Mouse (Mus musculus): Measurements from ENCODE around the gene Prr5.

Prr5 gene

DNA sequence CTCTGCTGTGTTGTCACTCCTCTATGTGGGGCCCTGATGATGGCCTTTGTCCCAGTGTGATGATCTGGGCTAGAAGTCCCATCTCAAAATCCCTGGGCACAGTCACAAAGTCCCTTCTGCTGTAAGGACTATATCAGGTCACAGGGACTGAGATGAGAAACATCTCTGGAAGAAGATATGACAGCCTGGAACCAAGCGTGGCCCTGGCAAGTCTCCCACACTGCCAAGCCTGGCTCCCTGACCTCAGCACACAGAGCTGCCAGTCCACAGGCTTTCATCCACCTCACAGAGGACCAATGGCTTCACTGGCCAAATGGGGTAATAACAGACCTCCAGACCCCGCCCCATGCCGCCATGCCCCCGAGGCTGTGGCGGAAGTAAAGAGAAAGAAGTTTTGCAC, 10.8 kb upstream of the Prr5 start:
- DNase-seq, result peak in 1 of 2 experiments; percentile 28

DNA sequence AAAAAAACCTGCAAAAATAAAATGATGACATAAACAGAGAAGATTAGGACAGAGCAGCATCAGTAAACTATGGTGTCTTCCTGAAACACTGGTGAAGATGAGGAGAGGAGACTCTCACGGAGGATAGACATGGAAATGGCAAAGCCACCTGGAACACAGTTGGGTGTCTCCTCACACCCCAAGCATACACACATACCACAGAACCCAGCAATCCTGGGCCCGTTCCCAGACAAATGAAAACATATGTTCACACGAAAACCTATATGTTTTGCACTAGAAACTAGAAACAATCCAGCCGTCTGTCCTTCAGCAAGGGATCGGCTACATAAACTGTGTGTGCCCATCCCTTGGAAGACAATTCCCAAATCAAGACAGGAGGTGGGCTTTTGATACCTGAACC, 9.6 kb upstream of the Prr5 start:
- no peak for DNase-seq

DNA sequence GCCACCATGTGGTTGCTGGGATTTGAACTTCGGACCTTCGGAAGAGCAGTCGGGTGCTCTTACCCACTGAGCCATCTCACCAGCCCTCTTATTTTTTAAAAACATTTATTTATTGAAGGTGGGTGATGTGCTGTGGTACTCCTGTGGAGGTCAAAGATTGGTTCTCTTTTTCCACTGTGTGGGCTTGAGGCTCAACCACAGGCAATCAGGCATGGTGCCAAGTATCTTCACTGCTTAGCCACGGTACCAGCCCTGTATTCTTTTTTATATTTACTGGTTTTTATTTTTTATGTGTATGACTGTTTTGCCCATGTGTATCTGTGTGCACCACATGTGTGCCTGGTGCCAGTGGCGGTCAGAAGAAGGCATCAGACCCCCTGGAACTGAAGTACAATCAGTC, 8.1 kb upstream of the Prr5 start:
- DNase-seq, result no peak

DNA sequence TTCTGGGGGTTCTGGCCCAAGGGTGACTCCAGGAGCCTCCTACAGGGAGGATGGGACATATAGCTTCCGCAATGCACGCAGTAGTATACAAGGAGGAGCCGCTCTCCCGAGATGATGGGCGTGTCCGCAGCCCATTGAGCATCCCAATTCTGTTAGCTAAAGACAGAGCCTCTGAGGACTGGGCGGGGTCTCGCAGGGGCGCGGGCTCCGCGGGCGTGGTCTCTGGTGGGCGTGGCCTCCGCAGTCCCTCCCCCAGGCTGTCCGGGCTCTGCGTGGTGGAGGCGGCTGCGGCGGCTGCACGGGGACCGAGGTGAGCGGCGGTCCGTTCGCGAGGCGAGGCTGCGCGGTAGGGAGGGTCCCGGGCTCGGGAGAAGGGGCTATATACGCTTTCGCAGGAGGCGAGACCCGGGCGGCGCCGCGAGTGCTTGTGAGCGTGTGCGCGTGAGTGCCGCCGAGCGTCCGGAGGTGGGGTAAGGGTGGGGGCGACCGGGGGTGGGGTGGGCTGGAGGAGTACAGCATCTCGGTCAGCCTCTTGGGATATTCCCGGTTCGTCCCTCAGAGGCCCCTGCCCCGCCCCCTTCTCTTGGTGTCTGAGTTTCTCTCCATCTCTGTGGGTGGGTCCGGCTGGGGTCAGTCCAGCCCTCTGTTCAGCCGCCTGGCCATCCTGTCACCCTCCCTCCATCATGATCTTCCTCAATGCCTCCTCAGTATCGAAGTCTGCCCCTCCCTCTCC, 6.3 kb upstream of the Prr5 start:
- peak in 1 of 2 experiments; percentile 44 for DNase-seq

DNA sequence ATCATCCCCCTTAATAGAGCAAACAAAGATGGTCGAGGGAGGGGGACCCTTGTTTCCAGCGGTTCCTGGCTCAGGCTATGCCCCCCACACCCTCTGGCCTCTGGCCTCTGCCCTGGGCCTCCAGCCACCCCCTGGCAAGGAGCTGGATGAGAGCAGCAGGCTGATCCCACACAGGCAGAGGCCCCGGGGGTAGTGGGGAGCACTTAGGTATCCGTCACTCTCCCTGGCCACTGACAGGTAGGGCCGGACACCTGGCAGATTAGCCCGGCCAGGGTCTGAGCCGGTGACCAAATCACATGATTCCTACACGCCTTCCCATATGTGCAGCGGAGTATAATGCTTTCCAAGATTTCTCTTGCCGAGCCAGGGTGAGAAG, 5.7 kb upstream of the Prr5 start:
- DNase-seq, result no peak

DNA sequence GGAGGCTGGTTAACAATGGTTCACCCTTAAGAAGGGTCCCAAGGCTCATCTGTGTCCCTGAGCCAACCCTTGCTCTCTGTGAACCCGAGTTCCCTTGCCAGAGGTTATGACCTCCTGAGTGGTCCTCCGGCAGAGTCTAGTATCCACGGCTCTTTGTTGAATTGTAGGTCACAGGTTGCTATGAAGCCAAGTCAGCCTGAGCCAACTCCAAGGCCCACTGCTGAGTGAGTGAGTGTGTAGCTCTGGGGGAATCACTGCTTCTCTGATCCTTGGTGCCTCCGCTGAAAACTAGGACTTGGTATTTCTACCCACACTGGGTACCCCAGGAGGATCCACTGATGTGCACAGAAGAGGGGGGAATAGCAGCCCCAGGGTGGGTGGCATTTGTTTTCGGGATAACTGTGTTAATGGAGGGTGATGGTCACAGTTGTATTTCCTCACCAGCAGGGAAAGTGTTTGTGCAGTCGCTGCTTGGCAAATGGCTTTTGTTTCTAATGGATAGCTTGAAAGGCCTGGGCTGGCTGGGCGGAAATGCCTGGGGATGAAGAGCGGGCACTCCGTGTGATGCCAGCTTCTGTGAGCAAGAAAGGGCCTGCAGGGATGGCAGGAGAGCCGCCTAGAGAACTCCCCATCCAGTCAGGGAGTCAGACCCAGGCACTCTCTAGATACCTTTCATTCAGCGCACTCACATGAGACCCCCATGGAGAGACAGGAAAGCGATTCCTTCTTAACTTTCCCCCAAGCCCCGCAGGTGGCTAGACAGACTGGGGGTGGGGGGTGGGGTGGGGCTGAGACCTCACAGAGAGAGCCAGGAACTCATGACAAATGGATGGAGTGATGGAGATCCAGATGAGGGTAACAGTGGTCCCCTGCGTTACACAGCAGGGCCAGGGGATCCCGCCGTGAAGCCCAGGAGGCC, 4.6 kb upstream of the Prr5 start:
- no peak for DNase-seq

DNA sequence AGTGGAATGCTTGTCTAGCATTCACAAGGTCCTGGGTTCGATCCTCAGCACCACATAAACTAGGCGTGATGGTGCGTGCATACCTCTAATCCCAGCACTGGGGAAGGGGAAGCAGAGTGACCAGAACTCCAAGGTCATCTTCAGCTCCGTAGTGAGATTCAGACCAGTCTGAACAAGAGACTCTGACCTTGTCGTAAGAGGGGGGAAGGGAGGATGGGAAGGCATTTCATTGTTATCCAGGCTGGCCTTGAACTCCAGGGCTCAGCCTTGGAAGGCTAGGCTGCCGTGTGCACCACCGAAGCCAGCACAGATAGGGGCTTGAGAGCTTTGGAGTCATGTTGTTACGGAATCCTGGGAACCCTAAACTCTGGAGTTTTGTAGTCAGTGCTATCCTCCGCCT, 3.8 kb upstream of the Prr5 start:
- no peak for DNase-seq

DNA sequence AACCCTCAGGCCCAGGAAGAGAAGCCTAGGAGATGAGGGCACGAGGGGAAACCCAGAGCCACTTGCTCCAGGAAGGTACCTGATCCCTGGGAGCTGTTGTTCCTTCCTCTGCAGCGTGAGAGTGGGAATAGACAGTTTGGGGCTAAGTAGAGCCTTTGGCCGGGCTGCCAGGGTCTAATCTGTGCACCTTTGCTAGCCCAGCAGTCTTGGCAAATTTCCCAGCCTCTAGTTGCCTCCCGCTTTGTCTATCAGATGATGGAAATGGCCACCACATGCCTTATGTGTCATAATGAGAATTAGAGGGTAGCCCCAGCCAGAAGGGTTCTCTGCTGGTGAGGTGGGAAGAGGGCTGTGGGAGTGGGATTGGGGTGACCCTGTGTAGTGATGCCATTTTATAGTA, 3.4 kb upstream of the Prr5 start:
- no peak for DNase-seq

DNA sequence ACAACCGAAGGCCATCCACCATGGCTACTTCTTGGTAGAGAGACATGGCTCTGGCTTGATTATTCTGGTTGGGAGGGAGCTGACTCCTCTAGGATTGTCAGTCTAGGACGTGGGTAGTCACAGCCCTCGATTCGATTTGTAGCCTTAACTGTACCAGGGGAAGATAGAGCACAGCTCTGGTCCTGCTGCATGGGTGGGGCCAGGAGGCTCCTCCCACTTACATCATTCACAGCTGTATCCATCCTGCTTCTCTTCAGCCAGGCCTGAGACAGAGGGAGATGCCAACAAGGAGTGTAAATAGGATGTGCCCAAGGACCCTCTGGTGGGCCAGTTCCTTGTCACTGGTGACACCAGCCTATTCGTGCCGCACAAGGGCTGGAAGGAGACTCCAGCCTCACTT, 1.8 kb upstream of the Prr5 start:
- DNase-seq, result no peak

DNA sequence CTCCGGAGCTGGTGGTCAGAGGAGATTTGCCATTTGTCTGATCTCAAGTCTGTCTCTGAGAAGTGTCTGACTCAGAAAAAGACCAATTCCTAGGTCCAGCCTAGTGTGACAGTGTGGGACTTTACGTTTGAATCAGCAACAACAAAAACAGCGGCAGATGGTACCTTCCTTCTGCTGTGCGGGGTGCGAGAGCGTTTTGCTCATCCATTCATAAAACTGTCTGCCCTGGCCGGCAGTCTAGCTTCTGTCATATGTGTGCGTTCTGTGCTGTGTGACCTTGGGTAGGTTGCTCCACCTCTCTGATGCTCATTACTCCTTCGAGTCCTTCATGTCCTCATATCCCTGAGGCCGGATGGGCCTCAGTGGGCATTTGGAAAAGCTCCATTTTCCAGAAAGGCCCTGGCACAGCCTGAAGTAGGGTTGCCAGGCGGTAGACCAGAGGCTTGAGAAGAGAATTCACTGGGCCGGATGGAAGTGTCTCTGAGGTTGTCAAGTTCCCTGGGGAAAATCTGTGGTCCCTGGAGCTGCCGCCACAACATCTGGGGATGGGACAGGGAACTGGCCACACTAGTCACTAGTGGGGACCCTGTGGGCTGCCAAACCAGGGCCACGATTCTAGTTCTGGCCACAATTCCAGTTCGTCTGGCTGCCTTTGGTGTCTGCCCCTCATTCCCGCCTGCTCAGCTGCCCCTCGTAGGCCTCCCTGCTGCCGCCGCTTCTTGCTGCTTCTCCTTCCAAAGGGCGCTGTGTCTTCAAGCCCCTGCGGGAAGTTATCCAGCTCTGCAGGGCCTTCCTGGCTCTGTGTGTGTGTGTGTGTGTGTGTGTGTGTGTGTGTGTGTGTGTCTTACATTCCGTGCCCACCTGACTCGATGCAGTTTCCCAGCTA, 594 bp downstream of the Prr5 start:
- DNase-seq, result peak; percentile 44 to 49

DNA sequence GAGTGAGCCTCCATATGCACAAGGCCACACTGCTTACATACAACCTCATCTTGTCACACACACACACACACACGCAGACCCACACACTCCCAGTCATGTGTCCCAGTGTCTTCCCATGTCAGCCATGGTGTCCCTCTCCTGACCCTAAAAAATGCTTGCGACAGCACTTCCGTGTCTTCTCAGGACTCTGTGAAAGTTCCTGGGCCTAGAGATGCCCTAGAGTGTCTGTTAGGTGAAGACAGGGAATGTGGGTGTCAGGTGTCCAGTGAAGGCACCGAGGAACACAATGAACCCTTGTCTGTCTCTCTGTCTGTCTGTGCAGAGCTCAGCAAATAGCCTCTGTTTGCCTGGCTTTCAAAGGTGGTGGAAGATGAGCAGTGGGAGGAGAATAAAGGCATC, 1.2 kb downstream of the Prr5 start:
- DNase-seq, result no peak

DNA sequence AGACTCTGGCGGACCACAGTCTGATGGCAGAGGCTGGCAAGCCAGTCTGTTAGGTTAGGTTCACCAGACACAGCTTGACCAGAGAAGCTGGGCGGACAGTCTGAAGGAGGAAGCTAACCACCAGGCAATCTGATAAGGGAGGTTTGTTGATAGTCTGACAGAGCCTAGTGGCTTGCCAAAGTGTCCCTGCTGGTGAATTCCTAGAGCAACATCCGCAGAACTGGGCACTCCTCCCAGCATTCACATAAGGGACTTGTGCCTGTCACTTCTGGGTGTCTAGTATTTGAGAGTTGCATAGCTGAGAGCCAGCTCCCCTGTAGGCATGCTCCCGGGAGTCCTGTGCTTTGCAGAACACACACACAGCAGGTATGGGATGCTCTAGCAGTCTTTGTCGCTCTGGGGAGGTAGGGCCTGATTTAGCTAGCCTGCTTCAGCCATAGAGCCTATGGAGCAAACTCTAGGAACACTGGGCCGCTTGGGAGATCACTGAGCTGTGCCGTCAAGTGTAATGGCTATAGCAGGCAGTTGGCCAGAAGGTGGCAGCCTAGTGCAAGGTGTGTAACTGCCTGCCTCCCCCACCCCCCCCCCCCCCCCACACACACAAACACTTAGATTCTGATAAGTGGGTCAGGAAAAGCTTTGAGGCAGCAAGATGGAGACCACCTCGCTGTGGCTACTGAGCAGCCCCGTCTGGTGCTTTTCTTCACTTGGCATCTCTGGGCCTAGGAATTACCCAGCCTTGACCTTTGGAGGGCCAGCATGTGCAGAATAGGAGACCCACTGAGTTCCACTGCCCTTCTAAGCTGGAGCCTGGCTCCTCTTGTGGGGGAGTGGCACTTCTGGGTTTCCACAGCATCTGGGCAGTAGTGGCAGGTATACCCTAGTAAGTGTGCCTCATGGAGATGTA, 2.2 kb downstream of the Prr5 start:
- peak; percentile 53 to 58 for DNase-seq

DNA sequence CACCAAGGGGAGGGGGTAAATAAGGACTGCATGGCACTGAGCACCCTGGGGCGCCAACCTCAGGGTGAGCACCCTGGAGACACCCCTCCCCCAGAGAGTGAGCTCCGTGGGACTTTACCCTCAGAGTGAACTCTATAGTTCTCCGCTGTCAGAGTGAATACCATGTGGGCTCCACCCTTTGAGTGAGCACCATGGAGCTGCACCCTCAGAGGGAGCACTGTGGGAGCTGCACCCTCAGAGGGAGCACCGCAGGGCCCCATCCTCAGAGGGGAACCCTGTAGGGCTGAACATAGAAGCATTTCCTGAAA, 2.8 kb downstream of the Prr5 start:
- DNase-seq, result no peak

DNA sequence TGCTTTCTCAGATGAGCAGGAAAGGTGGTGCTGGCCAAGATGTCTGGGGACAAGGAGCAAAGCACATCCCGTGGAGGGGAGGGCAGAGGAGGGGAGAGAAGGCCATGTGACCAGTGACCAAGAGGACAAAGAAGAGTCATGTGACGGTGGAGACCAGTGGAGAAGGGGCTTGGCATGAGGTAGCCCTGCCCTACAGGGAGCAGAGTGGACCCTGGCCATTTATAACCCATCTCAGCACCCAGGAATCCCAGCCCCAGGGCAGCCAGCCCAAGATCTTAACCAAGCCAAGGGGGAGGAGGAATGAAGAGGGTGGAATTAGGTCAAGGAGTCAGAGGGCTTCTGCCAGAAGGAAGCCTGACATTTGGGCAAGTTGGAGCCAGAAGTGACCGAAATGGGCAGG, 3.2 kb downstream of the Prr5 start:
- DNase-seq, result no peak

DNA sequence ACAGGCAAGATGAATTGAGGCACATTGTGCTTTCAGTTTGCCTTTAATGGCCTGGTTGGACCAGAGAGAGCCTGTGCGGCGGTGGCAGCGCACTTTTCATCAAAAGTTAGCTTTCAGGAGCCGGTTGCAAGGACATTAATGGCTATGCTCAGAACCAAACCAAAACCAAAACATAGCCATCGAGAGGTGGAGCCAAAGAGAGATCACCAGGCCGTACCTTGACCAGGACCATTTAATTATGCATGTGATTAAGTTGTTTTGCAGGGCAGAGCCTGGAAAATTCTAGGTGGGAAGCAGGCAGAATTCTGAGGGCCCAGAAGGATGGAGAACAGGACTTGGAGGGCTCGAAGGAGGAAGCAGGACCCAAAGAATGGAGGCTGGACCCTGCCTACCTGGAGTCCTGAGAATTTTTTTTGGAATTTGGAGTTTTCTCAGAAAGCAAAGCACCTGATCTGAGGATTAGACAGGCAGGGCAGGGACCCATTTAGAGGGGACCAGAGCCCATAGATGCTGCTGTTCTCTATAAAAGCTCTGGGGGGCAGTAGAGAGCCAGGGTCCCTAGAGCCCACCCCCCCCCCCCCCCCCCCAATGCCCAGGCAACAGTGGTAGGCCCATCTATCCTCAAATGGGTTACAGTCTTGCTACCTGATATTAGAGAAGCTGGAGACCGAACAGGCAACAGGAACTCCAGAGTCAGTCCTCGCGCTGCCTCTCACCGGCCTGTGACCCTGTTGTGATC, 5.1 kb downstream of the Prr5 start:
- no peak for DNase-seq

DNA sequence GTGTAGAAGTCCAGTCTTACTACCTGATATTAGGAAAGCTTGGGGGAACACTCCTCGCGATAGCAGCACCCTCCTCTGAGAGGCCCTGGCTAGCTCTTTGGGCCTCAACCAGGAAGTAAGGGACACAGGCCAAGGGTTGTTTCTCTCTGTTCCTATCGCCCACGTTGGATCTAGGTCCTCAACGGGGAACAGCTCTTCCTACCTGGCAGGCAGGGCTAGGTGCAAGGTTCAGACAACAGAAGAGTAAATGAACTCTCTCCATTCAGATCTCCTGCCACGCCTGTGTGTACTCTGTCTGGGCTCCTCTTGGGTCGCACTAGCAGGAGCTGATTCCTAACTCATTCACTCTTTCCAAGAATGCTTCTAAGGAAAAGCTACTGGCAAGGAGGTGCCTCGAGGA, 5.9 kb downstream of the Prr5 start:
- DNase-seq, result no peak

DNA sequence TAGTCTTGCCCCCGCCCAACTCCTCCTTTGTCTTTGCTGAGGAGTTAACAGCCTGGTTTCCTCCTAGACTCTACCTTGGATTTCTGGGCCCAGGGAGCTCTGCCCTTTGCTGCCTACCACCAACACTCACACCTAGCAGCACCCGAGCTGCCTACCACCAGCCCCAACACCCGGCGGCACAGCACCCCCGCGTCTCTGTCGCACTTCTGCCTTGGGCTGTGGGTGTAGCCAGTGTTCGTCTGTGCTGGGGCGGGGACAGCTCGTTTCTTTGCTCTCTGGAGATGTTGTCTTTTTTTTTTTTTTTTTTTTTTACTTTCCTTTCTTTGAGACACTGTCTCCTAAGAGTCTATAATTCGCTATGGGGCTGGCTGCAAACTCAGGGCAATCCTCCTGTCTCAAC, 8.5 kb downstream of the Prr5 start:
- DNase-seq, result no peak

DNA sequence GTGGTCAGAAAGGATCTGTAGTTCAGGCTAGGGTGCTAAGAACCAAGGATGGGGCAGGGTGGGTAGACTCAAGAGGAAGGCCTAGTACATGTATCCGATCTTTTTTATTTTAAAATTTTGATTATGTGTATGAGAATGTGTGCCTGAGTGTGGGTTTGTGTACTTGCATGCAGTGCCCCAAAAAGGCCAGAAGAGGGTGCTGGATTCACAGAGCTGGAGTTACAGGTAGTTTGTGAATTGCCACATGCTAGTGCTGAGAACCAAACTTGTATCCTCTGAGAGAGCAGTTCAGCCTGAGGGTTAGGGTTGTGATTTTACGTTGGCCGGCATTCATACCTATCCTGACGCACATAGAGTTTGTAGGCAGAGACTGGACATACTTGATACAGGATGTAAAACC, 9.7 kb downstream of the Prr5 start:
- DNase-seq, result no peak

DNA sequence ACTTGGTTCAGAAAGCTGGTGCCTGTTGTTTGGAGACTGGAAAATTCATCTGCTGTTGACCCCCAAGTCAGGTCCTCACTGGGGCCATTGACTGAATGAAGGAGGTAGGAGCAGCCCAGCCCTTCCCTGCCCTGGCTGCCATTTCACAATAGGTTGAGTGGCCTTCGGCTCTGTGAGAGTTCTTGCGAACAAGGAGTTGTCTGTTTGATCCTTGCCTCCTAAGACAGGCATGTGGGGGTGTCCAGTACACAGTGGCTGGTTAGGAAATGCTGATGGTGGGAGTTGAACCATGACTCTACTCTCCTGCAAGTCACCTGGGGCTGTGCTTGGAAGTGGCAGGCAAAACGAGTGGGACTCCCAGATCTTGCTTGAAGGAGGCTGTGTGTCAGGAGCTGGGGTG, 10.4 kb downstream of the Prr5 start:
- no peak for DNase-seq

DNA sequence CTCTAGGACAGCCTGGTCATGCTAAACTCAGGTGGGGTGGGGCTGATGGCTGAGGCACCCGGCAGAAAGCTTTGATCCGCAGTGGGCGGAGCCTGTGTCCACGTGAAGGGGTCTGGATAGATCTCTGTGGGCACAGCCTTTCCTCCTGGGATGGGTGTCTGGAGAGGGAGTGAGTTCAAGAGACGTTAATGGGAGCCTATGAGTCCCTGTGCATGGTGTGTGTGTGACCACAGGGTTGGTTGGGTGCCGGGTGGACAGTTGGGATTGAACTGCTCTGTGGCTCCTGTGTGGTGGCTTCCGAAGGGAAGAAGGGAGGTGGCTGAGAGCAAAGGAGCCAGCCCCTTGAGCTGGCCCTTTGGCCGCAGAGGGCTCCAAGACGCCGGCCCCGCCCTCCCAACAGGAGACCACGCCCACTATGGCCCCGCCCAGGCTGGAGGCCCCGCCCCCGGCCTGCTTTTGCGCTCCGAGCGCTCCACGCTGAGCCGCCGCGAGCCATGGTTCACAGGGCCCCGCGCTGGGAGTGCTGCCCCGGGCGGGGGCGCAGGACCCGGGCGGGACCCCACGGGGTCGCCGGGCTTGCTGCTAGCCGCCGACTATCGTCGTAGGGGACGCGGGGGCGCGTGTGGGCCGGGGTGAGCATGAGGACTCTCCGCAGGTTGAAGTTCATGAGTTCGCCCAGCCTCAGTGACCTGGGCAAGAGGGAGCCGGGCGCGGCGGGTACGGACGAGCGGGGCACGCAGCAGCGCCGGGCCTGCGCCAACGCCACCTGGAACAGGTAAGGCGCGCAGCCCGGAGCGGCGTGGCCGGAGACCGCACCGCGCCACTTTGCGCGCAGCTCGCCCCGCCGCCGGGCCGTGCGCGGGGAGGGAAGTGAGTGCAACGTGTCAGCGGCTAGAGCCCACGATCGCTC, 11.4 kb downstream of the Prr5 start:
- peak in 1 of 2 experiments; percentile 55 for DNase-seq

All from cerebellum, postnatal 36 days (tissue).